Mouse (Mus musculus): ENCODE results near the gene Gipc3. TPM values are rescaled to one million over a fixed set of nuclear protein-coding genes. Genes with fewer than 3 reads are reported as not detected.

Gene Gipc3
- total and polyA plus RNA-seq, 3 experiments = 4.8 to 6.4 (median 5.5) TPM

DNA sequence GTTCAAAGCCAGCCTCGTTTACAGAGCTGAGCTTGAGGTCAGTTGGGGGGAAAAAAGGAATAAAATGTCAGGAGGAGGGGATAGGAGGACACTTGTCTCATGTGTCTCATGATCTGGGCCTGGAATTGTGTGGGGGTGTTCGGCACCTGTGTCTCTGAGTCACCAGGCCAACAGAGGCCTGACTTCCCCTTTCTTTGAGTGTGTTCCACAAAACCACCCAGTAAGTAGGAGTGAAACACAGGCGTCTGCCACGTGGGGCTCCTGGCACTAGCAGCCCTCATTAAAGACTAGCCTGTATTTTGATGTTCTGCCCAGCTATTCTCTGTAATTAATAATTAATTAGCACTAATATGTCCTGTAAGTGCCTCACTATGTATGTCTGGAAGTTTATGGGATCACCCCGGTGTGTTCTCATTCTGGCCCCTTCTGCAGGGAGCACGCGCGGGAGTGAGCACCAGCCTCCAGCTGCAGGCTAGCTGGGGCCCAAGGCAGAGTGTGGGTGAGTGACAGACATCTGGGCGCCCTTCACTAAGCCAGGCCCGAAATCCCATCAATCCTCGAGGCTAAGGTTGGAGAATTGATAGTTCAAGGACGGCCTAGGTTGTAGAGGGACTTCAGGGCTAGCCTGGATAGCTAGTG lies 13.4 kb upstream of the Gipc3 start:
- Histone ChIP-seq H3K9ac (ENCODE audit: low read depth, low read length) (no peak overlapping the region), H3K27ac (peak overlapping the region; percentile 59), H3K79me2 (replicated peaks; ENCODE audit: control insufficient read depth, insufficient read depth, low read length) (no peaks in the 10 kb centered on the region), H3K27me3 (ENCODE audit: control insufficient read depth, insufficient read depth, low read length) (no peaks in the 10 kb centered on the region), H3K36me3 (ENCODE audit: control insufficient read depth, insufficient read depth, low read length) (no peaks in the 10 kb centered on the region), H3K4me3 (no peak overlapping the region; the same call in 1 of the 2 replicates), H3K4me1 (ENCODE audit: control insufficient read depth, insufficient read depth, low read length) (peaks cover 6% of the 10 kb centered on the region)
- 60% methylated on average over 12 of the region's 12 CpGs for WGBS
- intact Hi-C loops (cut with DNase I) = no loop called here
- peak in 1 of 2 experiments; percentile 48 for DNase-seq
- TF ChIP-seq EP300 (IDR thresholded peaks at IDR 0.05; ENCODE audit: insufficient read depth, low read depth, low read length) = no peak
- no peak for TF ChIP-seq CTCF (IDR thresholded peaks at IDR 0.05)
- TF ChIP-seq POLR2A (IDR thresholded peaks at IDR 0.05; ENCODE audit: insufficient read depth, low read depth, low read length) = no peak

DNA sequence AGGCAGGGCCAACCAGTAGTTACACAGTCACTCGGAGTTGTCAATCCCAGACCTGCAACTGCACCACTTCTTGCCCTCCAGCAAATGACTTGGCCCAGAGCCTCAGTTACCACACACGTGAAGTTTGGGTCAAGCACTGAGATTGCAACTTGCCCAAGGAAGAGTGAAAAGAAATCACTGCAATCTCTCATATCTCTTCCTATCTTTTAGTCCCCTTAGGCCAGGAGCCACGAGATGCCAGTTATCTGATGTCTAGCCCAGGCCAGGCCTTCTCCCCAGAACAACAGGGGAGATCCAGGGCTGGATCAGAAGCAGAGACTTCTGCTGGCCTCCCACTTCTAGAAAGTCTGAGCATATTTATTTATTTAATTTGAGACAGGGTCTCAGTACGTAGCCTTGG lies 12.5 kb upstream of the Gipc3 start:
- WGBS = 78% methylated on average over 4 of the region's 4 CpGs
- no peak for TF ChIP-seq EP300 (IDR thresholded peaks at IDR 0.05; ENCODE audit: insufficient read depth, low read depth, low read length)
- no peak for TF ChIP-seq POLR2A (IDR thresholded peaks at IDR 0.05; ENCODE audit: insufficient read depth, low read depth, low read length)
- TF ChIP-seq CTCF (IDR thresholded peaks at IDR 0.05) = no peak
- no peaks in the 10 kb centered on the region for H3K36me3 ChIP-seq (ENCODE audit: control insufficient read depth, insufficient read depth, low read length)
- peaks cover 6% of the 10 kb centered on the region for H3K4me1 ChIP-seq (ENCODE audit: control insufficient read depth, insufficient read depth, low read length)
- no peak for DNase-seq
- no peak overlapping the region for H3K9ac ChIP-seq (ENCODE audit: low read depth, low read length)
- H3K4me3 ChIP-seq = no peak overlapping the region
- intact Hi-C loops (cut with DNase I) = no loop called here
- H3K79me2 ChIP-seq (replicated peaks; ENCODE audit: control insufficient read depth, insufficient read depth, low read length) = no peaks in the 10 kb centered on the region
- no peak overlapping the region for H3K27ac ChIP-seq
- H3K27me3 ChIP-seq (ENCODE audit: control insufficient read depth, insufficient read depth, low read length) = no peaks in the 10 kb centered on the region

DNA sequence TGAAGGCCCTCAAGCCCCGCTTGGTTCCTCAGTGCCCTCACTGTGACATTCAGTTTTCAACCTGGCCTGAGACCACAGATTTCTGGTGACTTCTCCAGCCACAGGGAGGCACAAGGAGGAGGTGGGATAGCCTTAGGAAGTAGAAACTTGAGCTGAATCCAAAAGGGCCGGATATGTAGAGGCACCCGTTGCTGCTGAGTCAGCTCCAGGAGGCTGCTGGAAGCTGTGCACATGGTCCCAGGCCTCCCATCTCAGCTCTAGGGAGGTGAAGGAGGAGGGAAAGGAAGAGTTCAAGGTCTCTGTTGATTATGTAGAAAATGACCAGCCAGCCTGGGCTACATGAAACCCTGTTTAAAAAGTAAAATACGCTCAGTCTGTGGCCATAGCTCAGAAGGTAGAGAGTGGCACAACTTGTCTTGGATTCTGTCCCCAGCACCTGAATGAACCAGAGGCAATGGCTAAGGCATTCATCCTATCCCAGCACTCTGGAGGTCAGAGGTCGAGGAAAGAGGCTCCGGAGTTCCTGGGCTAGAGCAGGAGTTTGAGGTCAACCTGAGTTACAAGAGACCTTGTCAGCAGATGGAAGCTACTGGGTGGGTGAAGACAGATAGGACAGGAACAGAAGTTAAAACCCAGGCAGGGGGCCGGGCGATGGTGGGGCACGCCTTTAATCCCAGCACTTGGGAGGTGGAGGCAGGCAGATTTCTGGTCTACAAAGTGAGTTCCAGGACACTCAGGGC lies 11.8 kb upstream of the Gipc3 start:
- Histone ChIP-seq H3K9ac (ENCODE audit: low read depth, low read length) (no peak overlapping the region), H3K27me3 (ENCODE audit: control insufficient read depth, insufficient read depth, low read length) (no peaks in the 10 kb centered on the region), H3K4me1 (ENCODE audit: control insufficient read depth, insufficient read depth, low read length) (peaks cover 6% of the 10 kb centered on the region), H3K36me3 (ENCODE audit: control insufficient read depth, insufficient read depth, low read length) (no peaks in the 10 kb centered on the region), H3K27ac (no peak overlapping the region), H3K4me3 (no peak overlapping the region), H3K79me2 (replicated peaks; ENCODE audit: control insufficient read depth, insufficient read depth, low read length) (no peaks in the 10 kb centered on the region)
- no peak for DNase-seq
- WGBS = 66% methylated on average over 9 of the region's 9 CpGs
- no peak for TF ChIP-seq EP300 (IDR thresholded peaks at IDR 0.05; ENCODE audit: insufficient read depth, low read depth, low read length)
- TF ChIP-seq CTCF (IDR thresholded peaks at IDR 0.05) = no peak
- no peak for TF ChIP-seq POLR2A (IDR thresholded peaks at IDR 0.05; ENCODE audit: insufficient read depth, low read depth, low read length)
- intact Hi-C loops (cut with DNase I) = no loop called here

DNA sequence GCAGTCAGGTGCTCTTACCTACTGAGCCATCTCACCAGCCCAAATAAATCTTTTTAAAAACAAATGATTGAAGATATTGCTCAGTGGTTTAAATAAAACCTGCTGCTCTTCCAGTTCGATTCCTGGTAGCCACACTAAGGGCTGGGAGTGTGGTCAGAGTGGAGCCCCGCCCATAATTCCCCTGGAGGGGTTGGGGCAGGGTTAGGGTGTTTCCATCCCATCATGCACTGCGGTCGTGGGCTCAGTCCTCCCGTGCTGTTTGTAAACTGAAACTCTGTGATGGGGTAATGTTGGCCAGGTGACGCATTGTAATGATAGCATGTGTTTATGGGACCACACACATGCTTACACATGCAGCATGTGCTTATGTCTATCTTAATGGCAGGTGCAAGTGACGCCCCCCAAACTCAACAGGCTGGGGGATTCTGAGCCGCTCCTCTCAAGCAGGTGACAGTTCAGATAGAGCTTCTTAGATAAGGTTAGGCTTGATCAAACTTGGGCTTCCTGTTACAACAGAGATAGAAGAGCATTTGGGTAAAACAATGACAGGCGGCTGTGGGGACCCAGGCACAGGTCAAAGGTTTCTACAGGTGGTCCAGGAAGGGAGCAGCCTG lies 8.7 kb upstream of the Gipc3 start:
- DNase-seq = no peak
- WGBS = 30% methylated on average over 9 of the region's 9 CpGs
- no peaks in the 10 kb centered on the region for H3K79me2 ChIP-seq (replicated peaks; ENCODE audit: control insufficient read depth, insufficient read depth, low read length)
- H3K4me3 ChIP-seq = no peak overlapping the region
- H3K27me3 ChIP-seq (ENCODE audit: control insufficient read depth, insufficient read depth, low read length) = no peaks in the 10 kb centered on the region
- TF ChIP-seq CTCF (IDR thresholded peaks at IDR 0.05) (no peak), EP300 (IDR thresholded peaks at IDR 0.05; ENCODE audit: insufficient read depth, low read depth, low read length) (no peak), POLR2A (IDR thresholded peaks at IDR 0.05; ENCODE audit: insufficient read depth, low read depth, low read length) (no peak)
- H3K4me1 ChIP-seq (ENCODE audit: control insufficient read depth, insufficient read depth, low read length) = peaks cover 5% of the 10 kb centered on the region; the same call in 1 of the 2 replicates
- no peaks in the 10 kb centered on the region for H3K36me3 ChIP-seq (ENCODE audit: control insufficient read depth, insufficient read depth, low read length)
- H3K9ac ChIP-seq (ENCODE audit: low read depth, low read length) = no peak overlapping the region
- intact Hi-C loops (cut with DNase I) = loop anchor here (2.0 kb wide), 2 partner anchors 25 to 31 kb away; partner anchors contain the start of gene Cactin
- H3K27ac ChIP-seq = no peak overlapping the region

DNA sequence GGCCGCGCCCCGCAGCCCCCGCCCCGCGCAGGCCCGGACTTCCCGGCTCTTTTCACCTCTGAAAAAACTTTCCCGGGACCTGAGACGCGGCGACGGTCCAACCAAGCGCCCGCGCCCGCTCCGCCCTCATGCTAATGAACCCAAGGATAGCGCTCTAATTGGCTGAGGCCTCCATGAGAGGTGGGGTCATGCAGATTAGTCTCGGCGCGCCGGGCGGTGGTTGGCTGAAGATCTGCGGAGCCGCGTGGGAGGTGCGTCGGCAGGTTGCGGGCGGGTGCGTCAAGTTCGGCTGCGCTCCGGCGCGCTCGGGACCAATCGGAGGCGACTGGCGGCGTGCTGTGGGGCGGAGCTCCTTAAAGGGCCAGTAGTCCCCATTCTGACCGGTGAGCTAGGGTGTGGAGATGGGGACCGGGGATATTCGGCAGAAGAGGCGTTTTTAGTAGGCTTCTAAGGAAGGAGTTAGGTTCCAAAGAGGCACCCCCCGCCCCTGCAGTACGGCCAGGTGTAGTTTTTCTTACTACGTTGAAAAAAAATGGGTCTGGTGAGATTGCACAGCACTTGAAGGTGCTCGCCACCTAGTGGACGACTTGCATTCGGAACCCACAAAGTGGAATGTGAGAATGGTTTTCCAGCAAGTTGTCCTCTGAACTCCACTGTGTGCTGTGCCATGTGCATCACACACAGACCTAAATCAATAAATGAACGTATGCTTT lies 7.4 kb upstream of the Gipc3 start, which contains the start of gene Hmg20b:
Gene Hmg20b, minus strand, starts transcription at position 130 of the 713 bp plus-strand sequence.
- intact Hi-C loops (cut with DNase I) = loop anchor here (2.0 kb wide), 2 partner anchors 26 to 30 kb away; partner anchors contain the start of gene Cactin
- DNase-seq = peak; percentile 98 to 100
- Histone ChIP-seq H3K79me2 (replicated peaks; ENCODE audit: control insufficient read depth, insufficient read depth, low read length) (no peaks in the 10 kb centered on the region), H3K4me3 (peak within 1 kb of the TSS; percentile 97), H3K4me1 (ENCODE audit: control insufficient read depth, insufficient read depth, low read length) (peaks cover 3% of the 10 kb centered on the region; the same call in 1 of the 2 replicates), H3K27me3 (ENCODE audit: control insufficient read depth, insufficient read depth, low read length) (no peaks in the 10 kb centered on the region), H3K27ac (peak within 1 kb of the TSS; percentile 96), H3K36me3 (ENCODE audit: control insufficient read depth, insufficient read depth, low read length) (no peaks in the 10 kb centered on the region), H3K9ac (ENCODE audit: low read depth, low read length) (peak within 1 kb of the TSS; percentile 99)
- TF ChIP-seq CTCF (IDR thresholded peaks at IDR 0.05) (peak; percentile 90), POLR2A (IDR thresholded peaks at IDR 0.05; ENCODE audit: insufficient read depth, low read depth, low read length) (0 out of 2 replicates have a peak, but pooled peaks have one; percentile 52), EP300 (IDR thresholded peaks at IDR 0.05; ENCODE audit: insufficient read depth, low read depth, low read length) (peak; percentile 69; the same call in 1 of the 2 replicates)
- whole genome bisulfite sequencing = under 1% methylated on average over 54 of the region's 54 CpGs
